Mouse (Mus musculus) stomach, embryonic 15.5 days (tissue): Measurements from ENCODE around the gene Fbxo44. TPM values are rescaled to one million over a fixed set of nuclear protein-coding genes. Genes with fewer than 3 reads are reported as not detected.
"Not testable (repeated sequence)": the region's sequence is repeated elsewhere in the genome, so short reads cannot be mapped to it uniquely, and the experiment has no call there.

ENCODE experiments used
- ATAC-seq: fragments of 200-750 bp; cut with Nextera tagmentation; 2 replicates; pipeline ENCODE4 v1.8.0; 2017; ENCODE audit warnings: low read depth, moderate number of reproducible peaks, moderate TSS enrichment; ENCODE audit not compliant: insufficient read depth, low FRiP score
- H3K27ac ChIP-seq: fragments of 300-500 bp; sonication (generic); 2 replicates; pipeline ENCODE4 v1.5.1; 2015; ENCODE audit warnings: mild to moderate bottlenecking, inconsistent platforms
- H3K27me3 ChIP-seq: fragments of 300-500 bp; sonication (generic); replicated peaks from 2 replicates; pipeline ENCODE4 v1.6.1; 2015; ENCODE audit warnings: inconsistent platforms
- H3K36me3 ChIP-seq: fragments of 300-500 bp; sonication (generic); 2 replicates; pipeline ENCODE4 v1.6.1; 2015; ENCODE audit warnings: inconsistent platforms
- H3K4me1 ChIP-seq: fragments of 300-500 bp; sonication (generic); 2 replicates; pipeline ENCODE4 v1.6.1; 2015; ENCODE audit warnings: inconsistent platforms
- H3K4me2 ChIP-seq: fragments of 300-500 bp; sonication (generic); 2 replicates; pipeline ENCODE4 v1.6.1; 2015; ENCODE audit warnings: mild to moderate bottlenecking, inconsistent platforms
- H3K4me3 ChIP-seq: fragments of 300-500 bp; sonication (generic); replicated peaks from 2 replicates; pipeline ENCODE4 v1.5.1; 2015; ENCODE audit warnings: inconsistent platforms
- H3K9ac ChIP-seq: fragments of 300-500 bp; sonication (generic); 2 replicates; pipeline ENCODE4 v1.6.1; 2015; ENCODE audit warnings: inconsistent platforms
- H3K9me3 ChIP-seq: fragments of 300-500 bp; sonication (generic); 2 replicates; pipeline ENCODE4 v1.6.1; 2016; ENCODE audit warnings: inconsistent platforms
- WGBS: fragments of 180-500 bp; shearing (Covaris S2); methylation state at CpG from one replicate; pipeline ENCODE4 v1.1.7; 2015; 5-methylcytosine and 5-hydroxymethylcytosine counted together
- polyA plus RNA-seq: library from polyadenylated mRNA; unstranded; fragments of >200 nt; fragmentation: Nextera tagmentation; extraction: Ambion mirVana; gene quantifications from 2 replicates; pipeline ENCODE4 v1.2.1, GENCODE M21; 2015

Fbxo44 gene
- polyA plus RNA-seq, 1 experiment from 2014 or later = 8.0 TPM

DNA sequence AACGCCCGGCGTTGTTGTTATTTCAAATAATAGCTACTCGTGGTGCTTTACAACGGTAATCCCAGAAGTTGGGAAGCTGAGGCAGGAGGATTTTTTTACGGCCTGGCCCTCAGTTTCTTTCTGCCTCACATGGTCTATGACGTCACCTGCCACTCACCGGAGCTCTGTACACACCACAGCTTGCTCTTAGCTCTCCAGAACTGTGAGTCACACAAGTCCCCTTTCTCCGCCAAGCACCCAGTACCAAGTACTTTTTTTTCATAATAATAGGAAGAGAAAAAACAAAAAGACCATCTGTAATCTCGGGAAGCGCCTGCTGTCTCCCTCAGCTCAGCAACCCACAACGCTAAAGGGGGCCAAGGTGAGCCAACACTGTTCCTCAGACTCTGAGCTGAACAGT, 21.2 kb upstream of the Fbxo44 start:
- Histone ChIP-seq H3K9ac (no peak overlapping the region), H3K4me1 (no peaks in the 10 kb centered on the region), H3K4me2 (no peak overlapping the region), H3K9me3 (no peaks in the 10 kb centered on the region), H3K36me3 (no peaks in the 10 kb centered on the region), H3K27me3 (0 out of 2 replicates have a peak, but pooled peaks cover 14% of the 10 kb centered on the region), H3K27ac (no peak overlapping the region), H3K4me3 (no peak overlapping the region)
- WGBS = 87% methylated on average over 12 of the region's 12 CpGs
- ATAC-seq = no peak

- no peak overlapping the region for H3K4me3 ChIP-seq
- no peak overlapping the region for H3K27ac ChIP-seq
- H3K4me2 ChIP-seq = no peak overlapping the region
- no peaks in the 10 kb centered on the region for H3K9me3 ChIP-seq
- H3K27me3 ChIP-seq = peaks cover 45% of the 10 kb centered on the region
- no peak for ATAC-seq
- H3K9ac ChIP-seq = no peak overlapping the region
- H3K4me1 ChIP-seq = 0 out of 2 replicates have a peak, but pooled peaks cover 3% of the 10 kb centered on the region
- H3K36me3 ChIP-seq = no peaks in the 10 kb centered on the region
Observed at GRCm38 (mm10) chr4:148177716-148178115, 17.4 kb upstream of the Fbxo44 start.

GRCm38 (mm10) chr4:148176603-148177002, 16.3 kb upstream of the Fbxo44 start:
- not testable (repeated sequence) for H3K9me3 ChIP-seq, ATAC-seq, H3K4me1 ChIP-seq, H3K27ac ChIP-seq, H3K9ac ChIP-seq, H3K4me3 ChIP-seq, H3K36me3 ChIP-seq, H3K4me2 ChIP-seq
- WGBS = 60% methylated on average over 5 of the region's 6 CpGs
- peaks cover 55% of the 10 kb centered on the region for H3K27me3 ChIP-seq

DNA sequence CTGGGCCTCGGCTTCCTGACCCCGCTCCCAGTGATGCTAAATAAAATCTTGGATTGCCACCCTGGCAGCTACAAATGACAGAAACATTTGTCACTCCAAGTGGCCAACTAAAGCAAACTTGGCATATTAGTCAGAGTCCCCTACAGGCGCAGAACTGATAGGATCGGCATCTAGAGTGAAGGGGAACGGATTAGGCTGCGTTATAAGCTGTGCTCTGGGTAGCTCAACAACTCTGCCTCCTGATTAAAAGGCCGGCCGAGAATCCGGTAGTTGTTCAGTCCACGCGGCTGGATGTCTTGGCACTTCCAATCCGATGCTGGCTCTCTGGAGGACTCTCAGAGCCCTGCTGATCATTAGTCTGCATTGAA, 14.2 kb upstream of the Fbxo44 start:
- H3K27ac ChIP-seq = no peak overlapping the region
- H3K27me3 ChIP-seq = peaks cover 75% of the 10 kb centered on the region
- no peaks in the 10 kb centered on the region for H3K9me3 ChIP-seq
- 24% methylated on average over 12 of the region's 12 CpGs for WGBS
- peaks cover 3% of the 10 kb centered on the region; the same call in 1 of the 2 replicates for H3K4me1 ChIP-seq
- H3K4me3 ChIP-seq = no peak overlapping the region
- no peak overlapping the region for H3K9ac ChIP-seq
- H3K4me2 ChIP-seq = no peak overlapping the region
- no peak for ATAC-seq
- no peaks in the 10 kb centered on the region for H3K36me3 ChIP-seq

DNA sequence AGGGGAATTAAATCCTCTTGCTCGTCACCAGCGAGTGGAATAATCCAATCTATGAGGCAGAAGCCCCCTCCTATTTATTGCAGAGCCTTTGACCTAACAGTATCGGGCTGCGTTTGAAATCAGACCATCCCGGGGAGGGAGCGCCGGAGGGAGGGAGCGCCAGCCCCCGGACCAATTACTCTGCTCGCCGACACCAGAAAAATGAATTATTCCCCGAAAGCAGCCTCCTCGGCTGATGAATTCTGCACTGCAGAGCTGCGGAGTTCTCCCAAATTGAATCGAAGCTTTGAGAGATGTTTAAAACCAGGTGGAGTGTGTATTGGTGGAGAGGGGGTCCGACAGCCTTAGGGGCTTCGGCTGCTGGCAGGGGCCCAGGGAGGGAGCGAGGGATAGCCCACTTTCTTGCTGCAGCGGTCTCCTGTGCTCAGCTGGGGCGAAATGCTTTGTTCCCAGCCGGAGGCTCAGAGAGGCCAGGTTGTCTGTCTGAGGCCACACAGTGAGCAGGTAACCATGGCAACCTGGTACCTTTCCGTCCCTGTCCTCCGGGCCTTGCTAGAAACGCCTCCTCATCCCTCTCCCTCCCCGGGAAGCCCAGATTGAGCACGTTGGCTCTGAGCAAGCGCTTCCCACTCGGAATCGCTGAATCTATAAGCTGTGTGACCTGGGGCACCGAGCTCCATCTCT, 13.7 kb upstream of the Fbxo44 start:
- no peak for ATAC-seq
- Histone ChIP-seq H3K4me1 (peaks cover 3% of the 10 kb centered on the region; the same call in 1 of the 2 replicates), H3K9me3 (no peaks in the 10 kb centered on the region), H3K9ac (no peak overlapping the region), H3K4me3 (no peak overlapping the region), H3K27me3 (peaks cover 77% of the 10 kb centered on the region), H3K36me3 (no peaks in the 10 kb centered on the region), H3K27ac (no peak overlapping the region), H3K4me2 (peak overlapping the region; percentile 10; the same call in 1 of the 2 replicates)
- 3% methylated on average over 30 of the region's 30 CpGs for WGBS

DNA sequence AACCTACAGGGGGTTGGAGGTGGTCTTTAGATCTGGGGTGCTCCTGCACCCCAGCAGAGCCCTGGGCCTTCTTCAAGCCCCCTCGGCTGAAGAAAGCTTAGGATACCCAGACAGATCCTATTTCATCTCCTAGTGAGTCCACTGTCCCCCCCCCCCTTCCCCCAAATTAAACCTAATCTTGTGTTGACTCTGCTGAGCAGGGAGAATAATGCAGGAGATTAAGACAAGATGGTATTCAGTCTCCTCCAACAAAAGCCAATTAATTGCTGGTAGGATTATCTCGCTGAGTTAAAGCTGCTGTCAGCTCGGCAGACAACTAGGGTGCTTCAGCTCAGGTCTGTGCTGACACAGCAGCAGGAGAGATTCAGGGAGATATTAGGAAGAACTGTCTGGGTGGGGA, 11.0 kb upstream of the Fbxo44 start:
- ATAC-seq = no peak
- H3K36me3 ChIP-seq = no peaks in the 10 kb centered on the region
- no peaks in the 10 kb centered on the region for H3K9me3 ChIP-seq
- H3K4me2 ChIP-seq = no peak overlapping the region
- H3K4me3 ChIP-seq = no peak overlapping the region
- no peak overlapping the region for H3K9ac ChIP-seq
- H3K27me3 ChIP-seq = peaks cover 75% of the 10 kb centered on the region
- H3K4me1 ChIP-seq = peaks cover 10% of the 10 kb centered on the region; the same call in 1 of the 2 replicates
- WGBS = 52% methylated on average over 3 of the region's 3 CpGs
- H3K27ac ChIP-seq = no peak overlapping the region

DNA sequence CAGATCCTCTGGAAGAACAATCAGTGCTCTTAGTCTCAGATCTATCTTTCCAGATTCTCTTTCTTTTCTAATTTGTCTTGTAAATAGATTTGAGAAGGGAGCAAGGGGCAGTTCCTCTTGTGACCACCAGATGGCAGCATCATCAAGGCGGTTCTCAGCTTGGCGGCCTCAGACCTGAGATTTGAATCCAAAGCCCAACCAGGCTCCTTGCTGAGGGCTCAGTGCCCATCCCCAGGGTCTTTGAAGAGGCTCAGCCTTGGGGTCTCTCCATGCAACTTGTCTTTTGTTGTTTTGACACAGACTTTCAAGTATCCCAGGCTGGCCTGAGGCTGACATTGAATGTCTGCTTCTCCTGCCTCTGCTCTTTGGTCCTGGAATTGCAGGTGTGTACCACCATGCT, 10.6 kb upstream of the Fbxo44 start:
- H3K36me3 ChIP-seq = no peaks in the 10 kb centered on the region
- WGBS = 3% methylated on average over 2 of the region's 2 CpGs
- no peaks in the 10 kb centered on the region for H3K9me3 ChIP-seq
- H3K27me3 ChIP-seq = peaks cover 75% of the 10 kb centered on the region
- no peak overlapping the region for H3K27ac ChIP-seq
- peaks cover 11% of the 10 kb centered on the region; the same call in 1 of the 2 replicates for H3K4me1 ChIP-seq
- no peak overlapping the region for H3K4me2 ChIP-seq
- no peak overlapping the region for H3K9ac ChIP-seq
- no peak overlapping the region for H3K4me3 ChIP-seq
- ATAC-seq = no peak

DNA sequence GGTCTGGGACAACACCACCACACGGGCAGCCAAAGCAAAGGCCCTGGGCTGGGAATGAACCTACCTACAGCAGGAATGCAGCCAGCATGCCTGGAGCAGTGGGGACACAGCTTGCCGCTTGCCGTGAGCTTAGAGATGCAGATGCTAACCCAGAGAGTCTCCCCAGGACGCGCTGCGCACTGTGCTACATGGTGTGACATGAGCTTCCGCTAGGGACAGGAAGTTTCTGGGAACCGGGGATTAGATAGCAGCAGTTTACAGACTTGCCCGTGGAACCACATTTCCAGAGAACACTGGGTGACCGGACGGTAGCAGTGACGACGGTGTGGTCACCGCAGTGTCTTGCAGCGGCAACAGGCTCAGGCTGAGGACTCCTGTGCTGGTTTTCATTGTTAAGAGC, 9.3 kb upstream of the Fbxo44 start:
- peaks cover 14% of the 10 kb centered on the region for H3K4me1 ChIP-seq
- no peaks in the 10 kb centered on the region for H3K36me3 ChIP-seq
- ATAC-seq = no peak
- H3K9me3 ChIP-seq = no peaks in the 10 kb centered on the region
- H3K27me3 ChIP-seq = peaks cover 76% of the 10 kb centered on the region
- 26% methylated on average over 15 of the region's 15 CpGs for WGBS
- H3K4me3 ChIP-seq = no peak overlapping the region
- H3K27ac ChIP-seq = no peak overlapping the region
- H3K4me2 ChIP-seq = no peak overlapping the region
- H3K9ac ChIP-seq = no peak overlapping the region

GRCm38 (mm10) chr4:148168287-148168686, 8.0 kb upstream of the Fbxo44 start:
- no peak overlapping the region for H3K4me3 ChIP-seq
- 22% methylated on average over 7 of the region's 7 CpGs for WGBS
- no peak overlapping the region for H3K4me2 ChIP-seq
- no peak overlapping the region for H3K27ac ChIP-seq
- no peak for ATAC-seq
- no peak overlapping the region for H3K9ac ChIP-seq
- H3K4me1 ChIP-seq = peaks cover 20% of the 10 kb centered on the region
- H3K9me3 ChIP-seq = no peaks in the 10 kb centered on the region
- H3K27me3 ChIP-seq = peaks cover 74% of the 10 kb centered on the region
- H3K36me3 ChIP-seq = no peaks in the 10 kb centered on the region

DNA sequence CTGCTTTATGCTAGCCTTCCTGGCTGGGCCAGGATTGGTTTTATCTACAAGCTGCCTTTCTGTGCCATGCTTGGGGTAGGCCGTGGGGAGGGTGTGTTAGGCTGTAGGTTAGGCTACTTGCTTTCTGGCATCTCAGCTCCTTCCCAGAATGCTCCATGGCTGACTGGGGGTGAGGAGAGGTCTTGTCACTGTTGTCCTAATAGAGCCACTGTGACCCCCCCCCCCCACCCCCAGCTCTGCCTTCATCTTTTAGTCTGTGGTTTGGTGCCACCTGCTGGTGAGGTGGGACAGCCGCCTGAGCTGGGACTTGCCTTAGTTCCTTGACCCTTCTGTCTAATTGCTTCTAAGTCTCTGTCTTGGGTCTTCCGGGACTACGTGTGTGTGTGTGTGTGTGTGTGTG, 6.7 kb upstream of the Fbxo44 start:
- Histone ChIP-seq H3K9ac (no peak overlapping the region), H3K36me3 (no peaks in the 10 kb centered on the region), H3K27me3 (peaks cover 73% of the 10 kb centered on the region), H3K27ac (no peak overlapping the region), H3K4me3 (no peak overlapping the region), H3K9me3 (no peaks in the 10 kb centered on the region), H3K4me2 (no peak overlapping the region; the same call in 1 of the 2 replicates), H3K4me1 (peaks cover 20% of the 10 kb centered on the region)
- WGBS = 13% methylated on average over 4 of the region's 4 CpGs
- no peak for ATAC-seq

DNA sequence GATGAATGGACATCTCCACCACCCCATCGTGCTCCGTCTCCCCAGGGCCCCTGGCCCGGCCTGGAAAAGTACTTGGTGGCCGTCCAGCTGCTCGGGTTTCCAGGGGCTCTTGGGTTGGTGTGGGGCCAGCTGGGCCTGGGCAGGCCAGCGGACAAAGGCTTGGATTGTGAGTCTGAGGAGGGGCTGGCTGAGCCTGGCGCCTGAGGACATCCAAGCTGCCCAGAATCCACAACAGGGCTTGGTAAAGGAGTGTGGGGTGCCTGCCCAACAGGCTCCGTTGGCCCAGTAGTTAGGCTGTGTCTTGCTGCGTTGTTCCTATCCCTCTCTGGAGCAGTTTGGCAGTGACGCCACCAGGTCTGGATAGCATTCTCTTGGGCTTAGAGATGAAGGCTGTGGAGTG, 6.1 kb upstream of the Fbxo44 start:
- Histone ChIP-seq H3K27ac (no peak overlapping the region), H3K4me3 (no peak overlapping the region), H3K4me1 (peaks cover 20% of the 10 kb centered on the region), H3K9me3 (no peaks in the 10 kb centered on the region), H3K27me3 (peaks cover 73% of the 10 kb centered on the region), H3K9ac (no peak overlapping the region), H3K36me3 (no peaks in the 10 kb centered on the region), H3K4me2 (no peak overlapping the region; the same call in 1 of the 2 replicates)
- WGBS = 9% methylated on average over 10 of the region's 10 CpGs
- no peak for ATAC-seq

- Histone ChIP-seq H3K27ac (no peak overlapping the region), H3K27me3 (peaks cover 75% of the 10 kb centered on the region), H3K4me2 (no peak overlapping the region), H3K36me3 (no peaks in the 10 kb centered on the region), H3K4me3 (no peak overlapping the region), H3K4me1 (peaks cover 22% of the 10 kb centered on the region), H3K9me3 (no peaks in the 10 kb centered on the region), H3K9ac (no peak overlapping the region)
- 11% methylated on average over 17 of the region's 17 CpGs for WGBS
- ATAC-seq = no peak
Observed at GRCm38 (mm10) chr4:148165551-148165950, 5.3 kb upstream of the Fbxo44 start.

DNA sequence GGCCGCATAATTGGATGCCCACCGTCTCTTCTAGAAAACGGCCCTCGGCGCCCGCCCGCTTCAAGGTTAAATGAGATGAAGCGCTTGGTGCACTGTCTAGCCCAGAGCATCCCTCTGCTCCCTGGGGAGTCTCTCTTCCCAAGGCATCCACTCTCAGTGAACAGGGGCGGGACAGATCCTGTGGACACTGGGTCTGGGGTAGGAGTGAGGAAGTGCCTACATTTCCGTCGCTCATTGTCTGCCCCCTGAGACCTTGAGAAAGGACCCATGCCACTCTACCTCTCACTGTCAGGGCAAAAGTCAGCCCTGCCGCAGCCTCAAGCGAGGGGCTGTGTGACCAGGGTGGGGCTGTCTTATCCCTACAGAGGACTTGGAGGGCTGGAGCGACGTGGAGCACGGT, 4.2 kb upstream of the Fbxo44 start:
- Histone ChIP-seq H3K36me3 (no peaks in the 10 kb centered on the region), H3K4me2 (peak overlapping the region; percentile 60), H3K9me3 (no peaks in the 10 kb centered on the region), H3K4me1 (peaks cover 25% of the 10 kb centered on the region), H3K27ac (no peak overlapping the region), H3K9ac (no peak overlapping the region), H3K4me3 (peak overlapping the region; percentile 28; the same call in 1 of the 2 replicates), H3K27me3 (peaks cover 69% of the 10 kb centered on the region)
- ATAC-seq = no peak
- WGBS = 3% methylated on average over 16 of the region's 16 CpGs
